Mouse (Mus musculus) megakaryocyte, embryonic 14.5 days (primary cell): ENCODE measurements at regions not wholly inside any gene's neighbourhood (a gene's known extent, or its start where the extent isn't known, plus 50 kb on each side); places are given as distances from the start of the nearest gene placed in this dataset.

Experiments used
- FLI1 ChIP-seq: IDR thresholded peaks from 2 replicates; pipeline ENCODE4 v1.6.1; 2012; ENCODE audit warnings: low read length, inconsistent platforms, mixed read lengths
- GATA1 ChIP-seq: IDR thresholded peaks from 3 replicates; pipeline ENCODE4 v1.6.1; 2012; ENCODE audit warnings: mixed read lengths, low read length, inconsistent platforms, borderline replicate concordance

GRCm38 (mm10) chr9:101464727-101465427, 213.3 kb upstream of the Ppp2r3a start:
- TF ChIP-seq GATA1 (no peak), FLI1 (no peak)
